Mouse (Mus musculus): ENCODE data around the gene Cd52.
A peak's percentile ranks its signal among the peaks of the same experiment; 100 is the strongest.

DNA sequence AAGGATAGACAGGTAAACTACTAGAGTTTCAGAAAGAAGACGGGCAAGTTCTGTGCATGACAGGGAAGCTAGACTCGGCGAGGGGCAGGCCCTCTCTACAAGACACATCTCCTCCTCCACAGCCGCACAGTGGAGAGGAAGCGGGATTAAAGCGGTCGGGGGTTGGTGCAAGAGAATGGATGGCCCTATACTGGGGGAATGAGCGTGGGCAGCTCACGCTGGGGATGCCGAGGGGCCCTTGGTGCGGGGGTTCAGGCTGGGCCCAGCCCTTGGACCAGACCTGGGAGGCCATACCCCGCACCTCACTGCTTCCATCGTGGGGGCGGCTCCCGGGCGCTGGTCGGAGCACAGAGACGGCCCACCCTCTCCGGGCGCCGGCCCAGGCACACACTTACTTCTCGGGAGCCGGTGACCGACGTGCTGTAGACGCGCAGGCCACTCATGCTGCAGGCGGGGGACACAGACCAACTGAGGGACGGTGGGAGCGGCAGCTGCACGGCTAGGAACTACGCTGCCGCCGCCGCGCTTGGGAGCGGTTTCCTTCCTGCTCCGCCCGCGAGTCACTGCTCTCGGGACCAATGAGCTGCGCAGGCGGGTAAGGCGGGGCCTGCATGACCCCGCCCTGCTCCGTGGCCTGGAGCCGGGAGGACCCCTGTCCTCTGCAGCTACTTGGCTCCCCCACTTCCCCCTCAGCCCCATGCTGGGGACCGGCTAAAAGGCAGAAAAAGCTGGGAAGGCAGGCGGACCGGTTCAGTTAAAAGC is 33.5 kb upstream of the Cd52 start, which contains the start of gene Sh3bgrl3:
- TF ChIP-seq CTCF (IDR thresholded peaks at IDR 0.05; ENCODE audit: insufficient read depth, low read depth, low read length): no peak
- TF ChIP-seq POLR2A (IDR thresholded peaks at IDR 0.05; ENCODE audit: insufficient read depth, low read depth, low read length): peak; percentile 93
